Mouse (Mus musculus): Measurements from ENCODE around the gene Etl4. TPM values are rescaled to one million over a fixed set of nuclear protein-coding genes. Genes with fewer than 3 reads are reported as not detected.
"Not testable (repeated sequence)": the region's sequence is repeated elsewhere in the genome, so short reads cannot be mapped to it uniquely, and the experiment has no call there.

Gene Etl4
- polyA plus RNA-seq, 1 experiment from 2014 or later = 5.9 TPM

- H3K79me2 ChIP-seq (ENCODE audit: inconsistent target) = no peaks in the 10 kb centered on the region
- no peak overlapping the region for H3K4me3 ChIP-seq (ENCODE audit: inconsistent target)
- H3K27ac ChIP-seq = no peak overlapping the region
- no peaks in the 10 kb centered on the region for H3K36me3 ChIP-seq (ENCODE audit: inconsistent target)
- 79% methylated on average over 4 of the region's 4 CpGs for WGBS (ENCODE audit: missing documents)
Measured at GRCm38 (mm10) chr2:20076118-20076796, 166.7 kb downstream of the Etl4 start.

DNA sequence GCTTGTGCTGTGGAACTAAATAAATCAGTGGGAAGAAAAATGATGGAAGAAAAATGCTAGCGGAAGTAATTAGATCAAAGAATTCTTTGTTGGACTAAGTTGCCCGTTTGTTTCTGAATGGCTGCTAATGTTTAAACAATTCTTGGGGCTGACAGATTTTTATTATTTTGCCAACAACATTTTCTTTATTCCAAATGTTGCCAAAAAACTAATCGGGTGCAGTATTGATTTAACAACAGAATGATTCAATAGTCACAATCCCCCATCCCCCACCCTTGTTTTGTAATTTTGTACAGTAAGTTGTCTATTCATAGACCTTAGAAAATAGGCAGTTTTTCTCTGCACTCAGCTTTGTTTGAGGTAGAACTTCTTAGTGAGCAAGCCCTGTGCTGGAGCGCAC, 175.2 kb downstream of the Etl4 start:
- Histone ChIP-seq H3K36me3 (ENCODE audit: inconsistent target) (no peaks in the 10 kb centered on the region), H3K79me2 (ENCODE audit: inconsistent target) (no peaks in the 10 kb centered on the region), H3K4me3 (ENCODE audit: inconsistent target) (no peak overlapping the region), H3K27ac (no peak overlapping the region)
- 98% methylated on average over 4 of the region's 4 CpGs for WGBS (ENCODE audit: missing documents)

- Histone ChIP-seq H3K4me3 (ENCODE audit: inconsistent target) (no peak overlapping the region), H3K79me2 (ENCODE audit: inconsistent target) (no peaks in the 10 kb centered on the region), H3K27ac (no peak overlapping the region), H3K36me3 (ENCODE audit: inconsistent target) (no peaks in the 10 kb centered on the region)
- 92% methylated on average over 1 of the region's 1 CpGs for WGBS (ENCODE audit: missing documents)
Measured at GRCm38 (mm10) chr2:20105456-20105855, 195.9 kb downstream of the Etl4 start.

- H3K27ac ChIP-seq = no peak overlapping the region
- no peaks in the 10 kb centered on the region for H3K79me2 ChIP-seq (ENCODE audit: inconsistent target)
- no peak overlapping the region for H3K4me3 ChIP-seq (ENCODE audit: inconsistent target)
- H3K36me3 ChIP-seq (ENCODE audit: inconsistent target) = no peaks in the 10 kb centered on the region
Measured at GRCm38 (mm10) chr2:20111703-20112102, 202.1 kb downstream of the Etl4 start.

GRCm38 (mm10) chr2:20125914-20126313, 216.3 kb downstream of the Etl4 start:
- H3K36me3 ChIP-seq (ENCODE audit: inconsistent target) = no peaks in the 10 kb centered on the region
- no peak overlapping the region for H3K4me3 ChIP-seq (ENCODE audit: inconsistent target)
- no peaks in the 10 kb centered on the region for H3K79me2 ChIP-seq (ENCODE audit: inconsistent target)
- H3K27ac ChIP-seq = no peak overlapping the region

DNA sequence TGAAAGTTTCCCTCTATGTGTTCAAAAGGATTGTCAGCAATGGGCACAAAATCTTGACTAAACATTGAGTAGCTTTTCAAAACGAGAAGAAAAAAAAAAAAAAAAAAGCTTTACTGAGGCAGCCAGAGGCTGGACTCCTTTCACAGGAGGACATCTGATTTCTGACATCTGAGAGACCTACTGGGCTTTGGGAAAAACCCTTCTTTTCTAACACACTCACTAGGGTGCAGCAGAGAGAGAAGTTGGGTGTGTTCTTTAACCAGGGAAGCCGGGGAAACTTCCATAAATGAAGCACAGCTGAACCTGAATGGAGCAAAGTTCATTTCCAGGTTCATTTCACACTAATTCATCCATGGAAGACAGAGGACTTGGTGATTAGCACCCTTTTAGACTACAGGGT, 222.2 kb downstream of the Etl4 start:
- 15% methylated on average over 2 of the region's 2 CpGs for WGBS (ENCODE audit: missing documents)
- no peak overlapping the region for H3K27ac ChIP-seq
- H3K36me3 ChIP-seq (ENCODE audit: inconsistent target) = no peaks in the 10 kb centered on the region
- no peak overlapping the region for H3K4me3 ChIP-seq (ENCODE audit: inconsistent target)
- H3K79me2 ChIP-seq (ENCODE audit: inconsistent target) = no peaks in the 10 kb centered on the region

DNA sequence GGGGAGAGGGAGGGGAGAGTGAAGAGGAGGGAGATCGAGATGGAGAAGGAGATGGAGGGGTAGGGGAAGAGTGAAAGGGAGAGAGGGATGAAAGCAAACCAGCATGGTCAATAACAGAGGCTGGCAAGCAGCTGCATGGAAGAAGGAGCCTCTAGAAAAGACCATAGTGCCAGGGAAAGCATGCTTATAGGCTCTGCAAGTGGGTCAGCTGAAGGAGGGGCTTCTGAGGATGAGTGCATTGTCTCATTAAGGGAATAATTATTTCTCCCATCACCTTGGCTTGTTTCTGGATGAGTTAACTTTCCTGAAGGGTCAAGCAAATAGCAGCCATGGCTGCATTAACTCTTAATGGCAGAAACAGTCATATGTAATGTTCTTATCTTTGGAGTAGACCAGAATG, 228.8 kb downstream of the Etl4 start:
- Histone ChIP-seq H3K36me3 (ENCODE audit: inconsistent target) (no peaks in the 10 kb centered on the region), H3K4me3 (ENCODE audit: inconsistent target) (no peak overlapping the region), H3K79me2 (ENCODE audit: inconsistent target) (no peaks in the 10 kb centered on the region), H3K27ac (no peak overlapping the region)
- WGBS (ENCODE audit: missing documents) = 67% methylated on average over 1 of the region's 1 CpGs

DNA sequence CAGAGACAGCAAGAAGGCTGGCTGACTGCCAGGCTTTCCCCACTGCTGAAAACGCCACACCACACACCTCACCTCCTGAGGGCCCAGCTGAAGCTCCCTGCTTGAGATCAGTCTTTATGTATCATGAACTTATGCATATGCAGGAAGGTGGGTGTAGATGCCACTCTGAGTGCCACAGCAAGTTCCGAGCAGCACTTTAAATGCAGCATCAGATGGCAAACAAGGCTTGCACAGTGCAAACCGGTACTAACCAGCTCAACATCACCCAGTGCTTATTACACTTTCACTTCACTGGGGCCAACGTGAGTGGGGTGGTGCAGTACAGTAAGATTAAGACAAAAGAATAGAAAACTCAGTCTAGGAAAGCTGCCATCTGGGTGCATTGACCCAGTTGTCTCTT, 235.8 kb downstream of the Etl4 start:
- WGBS (ENCODE audit: missing documents) = 72% methylated on average over 4 of the region's 4 CpGs
- no peak overlapping the region for H3K4me3 ChIP-seq (ENCODE audit: inconsistent target)
- no peaks in the 10 kb centered on the region for H3K36me3 ChIP-seq (ENCODE audit: inconsistent target)
- no peaks in the 10 kb centered on the region for H3K79me2 ChIP-seq (ENCODE audit: inconsistent target)
- H3K27ac ChIP-seq = no peak overlapping the region

GRCm38 (mm10) chr2:20167073-20167472, 257.5 kb downstream of the Etl4 start:
- 88% methylated on average over 1 of the region's 1 CpGs for WGBS (ENCODE audit: missing documents)
- Histone ChIP-seq H3K27ac (no peak overlapping the region), H3K4me3 (ENCODE audit: inconsistent target) (no peak overlapping the region), H3K36me3 (ENCODE audit: inconsistent target) (no peaks in the 10 kb centered on the region), H3K79me2 (ENCODE audit: inconsistent target) (no peaks in the 10 kb centered on the region)

- H3K36me3 ChIP-seq (ENCODE audit: inconsistent target) = no peaks in the 10 kb centered on the region
- no peaks in the 10 kb centered on the region for H3K79me2 ChIP-seq (ENCODE audit: inconsistent target)
- WGBS (ENCODE audit: missing documents) = 92% methylated on average over 5 of the region's 5 CpGs
- H3K27ac ChIP-seq = no peak overlapping the region
- H3K4me3 ChIP-seq (ENCODE audit: inconsistent target) = no peak overlapping the region
Measured at GRCm38 (mm10) chr2:20167566-20167965, 258.0 kb downstream of the Etl4 start.

GRCm38 (mm10) chr2:20168156-20168555, 258.6 kb downstream of the Etl4 start:
- no peaks in the 10 kb centered on the region for H3K36me3 ChIP-seq (ENCODE audit: inconsistent target)
- no peak overlapping the region for H3K4me3 ChIP-seq (ENCODE audit: inconsistent target)
- H3K79me2 ChIP-seq (ENCODE audit: inconsistent target) = no peaks in the 10 kb centered on the region
- no peak overlapping the region for H3K27ac ChIP-seq
- WGBS (ENCODE audit: missing documents) = 90% methylated on average over 4 of the region's 4 CpGs

GRCm38 (mm10) chr2:20176456-20177184, 267.0 kb downstream of the Etl4 start:
- not testable (repeated sequence) for H3K4me3 ChIP-seq (ENCODE audit: inconsistent target); H3K79me2 ChIP-seq (ENCODE audit: inconsistent target)
- 74% methylated on average over 6 of the region's 6 CpGs for WGBS (ENCODE audit: missing documents)

GRCm38 (mm10) chr2:20177236-20177635, 267.7 kb downstream of the Etl4 start:
- H3K27ac ChIP-seq; H3K4me3 ChIP-seq (ENCODE audit: inconsistent target); H3K36me3 ChIP-seq (ENCODE audit: inconsistent target); H3K79me2 ChIP-seq (ENCODE audit: inconsistent target): not testable (repeated sequence)
- WGBS (ENCODE audit: missing documents) = 77% methylated on average over 2 of the region's 3 CpGs

More at GRCm38 (mm10) chr2:20176456-20177184, 267.0 kb downstream of the Etl4 start:
- not testable (repeated sequence) for H3K27ac ChIP-seq; H3K36me3 ChIP-seq (ENCODE audit: inconsistent target)

DNA sequence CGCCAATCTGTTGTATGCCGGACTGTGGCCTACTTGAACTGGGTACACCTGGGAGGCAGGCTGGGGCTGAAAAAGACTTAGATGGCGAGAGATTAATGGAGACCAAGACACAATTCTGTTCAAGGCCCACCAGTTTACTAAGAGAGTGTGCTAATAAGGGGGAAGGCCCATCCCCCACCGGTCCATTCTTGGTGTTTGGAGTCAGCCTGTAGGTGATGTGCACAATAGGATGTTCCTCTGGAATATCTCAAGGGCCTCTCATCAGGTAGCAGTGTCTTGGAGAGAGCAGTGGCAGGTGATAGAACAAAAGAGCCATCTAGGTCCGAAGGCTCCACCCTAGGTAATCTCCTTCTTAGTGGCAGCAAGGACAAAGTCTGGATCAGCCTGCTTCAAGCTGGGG, 271.0 kb downstream of the Etl4 start:
- not testable (repeated sequence) for H3K36me3 ChIP-seq (ENCODE audit: inconsistent target); H3K4me3 ChIP-seq (ENCODE audit: inconsistent target); H3K79me2 ChIP-seq (ENCODE audit: inconsistent target); H3K27ac ChIP-seq
- WGBS (ENCODE audit: missing documents) = 84% methylated on average over 5 of the region's 5 CpGs

- H3K79me2 ChIP-seq (ENCODE audit: inconsistent target); H3K4me3 ChIP-seq (ENCODE audit: inconsistent target); H3K27ac ChIP-seq; H3K36me3 ChIP-seq (ENCODE audit: inconsistent target): not testable (repeated sequence)
- WGBS (ENCODE audit: missing documents) = 80% methylated on average over 1 of the region's 7 CpGs
Measured at GRCm38 (mm10) chr2:20187223-20187622, 277.6 kb downstream of the Etl4 start.

DNA sequence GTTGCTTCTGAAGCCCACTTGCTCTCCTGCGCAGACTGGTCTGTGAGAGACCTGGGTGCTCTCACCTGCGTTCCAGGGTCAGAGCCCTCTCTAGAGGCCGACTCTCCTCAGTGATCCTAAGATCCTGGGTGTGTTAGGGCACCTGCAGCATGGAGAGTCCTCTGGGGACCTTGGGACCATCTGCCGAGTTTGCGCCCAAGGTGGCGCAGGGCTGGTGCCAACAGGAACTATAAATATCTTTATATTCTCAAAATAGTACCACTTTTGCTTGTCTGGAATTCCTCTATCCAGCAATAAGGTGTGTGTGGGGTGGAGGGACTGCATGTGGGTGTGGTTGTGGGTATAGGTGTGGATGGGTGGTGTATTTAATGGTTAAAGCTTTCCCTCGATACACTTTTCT, 293.4 kb downstream of the Etl4 start:
- Histone ChIP-seq H3K27ac (no peak overlapping the region), H3K36me3 (ENCODE audit: inconsistent target) (no peaks in the 10 kb centered on the region), H3K79me2 (ENCODE audit: inconsistent target) (no peaks in the 10 kb centered on the region), H3K4me3 (ENCODE audit: inconsistent target) (no peak overlapping the region)
- 86% methylated on average over 7 of the region's 7 CpGs for WGBS (ENCODE audit: missing documents)
